Mouse (Mus musculus) lung, postnatal 0 days (tissue): ENCODE data around the gene Chchd4.

Source experiments
- CTCF ChIP-seq: IDR thresholded peaks from 2 replicates; pipeline ENCODE4 v1.5.1; 2016; ENCODE audit warnings: antibody characterized with exemption, mild to moderate bottlenecking
- EP300 ChIP-seq: IDR thresholded peaks from 2 replicates; pipeline ENCODE4 v1.6.1; 2016; ENCODE audit warnings: antibody characterized with exemption, mild to moderate bottlenecking, control low read depth

DNA sequence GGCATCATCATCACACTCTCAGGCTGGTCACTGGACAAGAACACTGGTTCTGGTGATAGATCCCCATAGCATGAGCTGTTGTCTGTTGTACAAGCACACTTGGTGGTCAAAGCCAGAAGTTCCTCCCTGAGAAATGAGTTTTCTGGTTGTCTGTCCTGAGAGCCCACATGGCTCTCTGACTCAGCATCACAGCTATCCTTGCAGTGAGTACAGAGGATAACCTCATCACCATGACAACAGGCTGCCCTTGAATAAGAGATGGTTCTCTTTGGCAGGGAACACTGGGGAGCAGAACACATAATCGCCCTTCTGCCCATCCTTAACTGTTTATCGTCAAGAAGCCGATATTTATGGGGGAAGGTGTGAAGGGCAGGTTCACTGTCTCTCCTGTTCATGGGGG is 28.0 kb downstream of the Chchd4 start:
- TF ChIP-seq EP300 (no peak), CTCF (no peak)
